Mouse (Mus musculus) heart, postnatal 0 days (tissue): Measurements from ENCODE around the gene Plekha5. TPM values are rescaled to one million over a fixed set of nuclear protein-coding genes. Genes with fewer than 3 reads are reported as not detected.

ENCODE experiments used
- ATAC-seq: fragments of 200-750 bp; cut with Nextera tagmentation; 2 replicates; pipeline ENCODE4 v1.8.0; 2017; ENCODE audit warnings: low read depth, moderate number of reproducible peaks, moderate library complexity; ENCODE audit not compliant: insufficient read depth
- DNase-seq: peaks from one replicate; pipeline ENCODE4 v3.0.0-alpha.2; 2016; ENCODE audit warnings: low spot score
- H3K27ac ChIP-seq: fragments of 300-500 bp; sonication (generic); 2 replicates; pipeline ENCODE4 v1.5.1; 2014; ENCODE audit warnings: low read depth, mild to moderate bottlenecking
- H3K27me3 ChIP-seq: fragments of 300-500 bp; sonication (generic); 2 replicates; pipeline ENCODE4 v1.6.1; 2014; ENCODE audit warnings: low read length, mixed read lengths; ENCODE audit not compliant: control insufficient read depth, insufficient read depth
- H3K36me3 ChIP-seq: fragments of 300-500 bp; sonication (generic); replicated peaks from 2 replicates; pipeline ENCODE4 v1.6.1; 2014; ENCODE audit warnings: low read length, mixed read lengths; ENCODE audit not compliant: control insufficient read depth, insufficient read depth
- H3K4me1 ChIP-seq: fragments of 300-500 bp; sonication (generic); 2 replicates; pipeline ENCODE4 v1.6.1; 2014; ENCODE audit warnings: antibody characterized with exemption; ENCODE audit not compliant: control insufficient read depth, insufficient read depth
- H3K4me2 ChIP-seq: fragments of 300-500 bp; sonication (generic); 2 replicates; pipeline ENCODE4 v1.6.1; 2014; ENCODE audit warnings: low read depth, mild to moderate bottlenecking, low read length, moderate library complexity
- H3K4me3 ChIP-seq: fragments of 300-500 bp; sonication (generic); 2 replicates; pipeline ENCODE4 v1.5.1; 2014; ENCODE audit warnings: low read depth, low read length
- H3K9ac ChIP-seq: fragments of 300-500 bp; sonication (generic); replicated peaks from 2 replicates; pipeline ENCODE4 v1.6.1; 2014; ENCODE audit warnings: low read depth, low read length, mixed read lengths
- H3K9me3 ChIP-seq: fragments of 300-500 bp; sonication (generic); replicated peaks from 2 replicates; pipeline ENCODE4 v1.6.1; 2016; ENCODE audit warnings: low read length; ENCODE audit not compliant: control insufficient read depth
- CTCF ChIP-seq: IDR thresholded peaks from 2 replicates; pipeline ENCODE4 v1.5.1; 2016; ENCODE audit warnings: antibody characterized with exemption, control low read depth, low read depth
- EP300 ChIP-seq: IDR thresholded peaks from 2 replicates; pipeline ENCODE4 v1.6.1; 2016; ENCODE audit warnings: antibody characterized with exemption, low read depth
- WGBS: fragments of 180-500 bp; shearing (Covaris S2); extraction: QIAGEN DNeasy Blood & Tissue Kit; methylation state at CpG from one replicate; pipeline ENCODE4 v1.1.7; 2014; 5-methylcytosine and 5-hydroxymethylcytosine counted together
- polyA plus RNA-seq: library from polyadenylated mRNA; unstranded; fragments of >200 nt; fragmentation: Nextera tagmentation; extraction: Ambion mirVana; gene quantifications from 2 replicates; pipeline ENCODE4 v1.2.1, GENCODE M21; 2015
- total RNA-seq: library from RNA; depleted of rRNA; stranded (reverse); fragments of >200 nt; gene quantifications from 2 replicates; pipeline ENCODE4 v1.2.3, GENCODE M21; 2014; ENCODE audit warnings: low replicate concordance

Gene Plekha5
- total and polyA plus RNA-seq, 2 experiments from 2014 or later: 15.4 to 34.0 TPM

- TF ChIP-seq CTCF (no peak), EP300 (no peak)
- DNase-seq: no peak
- Histone ChIP-seq H3K9me3 (no peaks in the 10 kb centered on the region), H3K9ac (no peak overlapping the region), H3K27ac (no peak overlapping the region), H3K4me1 (no peaks in the 10 kb centered on the region), H3K36me3 (no peaks in the 10 kb centered on the region), H3K4me3 (no peak overlapping the region), H3K27me3 (no peaks in the 10 kb centered on the region), H3K4me2 (no peak overlapping the region)
- 93% methylated on average over 15 of the region's 15 CpGs for WGBS
- no peak for ATAC-seq
Measured at GRCm38 (mm10) chr6:140456393-140457163, 32.7 kb downstream of the Plekha5 start.

GRCm38 (mm10) chr6:140460398-140460797 lies 36.5 kb downstream of the Plekha5 start:
- TF ChIP-seq EP300 (no peak), CTCF (no peak)
- Histone ChIP-seq H3K9ac (no peak overlapping the region), H3K4me1 (no peaks in the 10 kb centered on the region), H3K4me2 (no peak overlapping the region), H3K4me3 (no peak overlapping the region), H3K36me3 (no peaks in the 10 kb centered on the region), H3K9me3 (no peaks in the 10 kb centered on the region), H3K27me3 (no peaks in the 10 kb centered on the region), H3K27ac (no peak overlapping the region)
- 87% methylated on average over 7 of the region's 7 CpGs for WGBS
- DNase-seq: no peak
- ATAC-seq: no peak

- DNase-seq (no peak), ATAC-seq (no peak)
- Histone ChIP-seq H3K36me3 (no peaks in the 10 kb centered on the region), H3K4me1 (no peaks in the 10 kb centered on the region), H3K4me2 (no peak overlapping the region), H3K9me3 (no peaks in the 10 kb centered on the region), H3K27me3 (no peaks in the 10 kb centered on the region), H3K27ac (no peak overlapping the region), H3K4me3 (no peak overlapping the region), H3K9ac (no peak overlapping the region)
- TF ChIP-seq EP300 (no peak), CTCF (no peak)
- 95% methylated on average over 6 of the region's 6 CpGs for WGBS
Measured at GRCm38 (mm10) chr6:140464818-140465217, 41.0 kb downstream of the Plekha5 start.

- no peaks in the 10 kb centered on the region for H3K36me3 ChIP-seq
- no peak overlapping the region for H3K4me2 ChIP-seq
- DNase-seq (no peak), ATAC-seq (no peak)
- H3K4me3 ChIP-seq: no peak overlapping the region
- no peaks in the 10 kb centered on the region for H3K4me1 ChIP-seq
- no peak overlapping the region for H3K9ac ChIP-seq
- WGBS: 83% methylated on average over 9 of the region's 9 CpGs
- no peak overlapping the region for H3K27ac ChIP-seq
- no peaks in the 10 kb centered on the region for H3K9me3 ChIP-seq
- no peaks in the 10 kb centered on the region for H3K27me3 ChIP-seq
- TF ChIP-seq CTCF: no peak
- TF ChIP-seq EP300: no peak
Measured at GRCm38 (mm10) chr6:140465946-140466646, 42.2 kb downstream of the Plekha5 start.

- no peak overlapping the region for H3K9ac ChIP-seq
- H3K27me3 ChIP-seq: no peaks in the 10 kb centered on the region
- H3K27ac ChIP-seq: no peak overlapping the region
- WGBS: 73% methylated on average over 6 of the region's 6 CpGs
- H3K9me3 ChIP-seq: no peaks in the 10 kb centered on the region
- ATAC-seq (no peak), DNase-seq (no peak)
- TF ChIP-seq EP300 (no peak), CTCF (no peak)
- no peaks in the 10 kb centered on the region for H3K36me3 ChIP-seq
- no peaks in the 10 kb centered on the region for H3K4me1 ChIP-seq
- H3K4me2 ChIP-seq: no peak overlapping the region
- no peak overlapping the region for H3K4me3 ChIP-seq
Measured at GRCm38 (mm10) chr6:140466841-140467240, 43.0 kb downstream of the Plekha5 start.
